Mouse (Mus musculus): ENCODE data around the gene Abcb8. TPM values are rescaled to one million over a fixed set of nuclear protein-coding genes. Genes with fewer than 3 reads are reported as not detected.

The Abcb8 gene
- polyA plus RNA-seq, 1 experiment from 2014 or later = 45.8 TPM

- Histone ChIP-seq H3K9ac (ENCODE audit: low read length) (no peak overlapping the region), H3K4me2 (ENCODE audit: low read depth) (no peak overlapping the region), H3K4me1 (ENCODE audit: control insufficient read depth, insufficient read depth, low read length) (peaks cover 19% of the 10 kb centered on the region), H3K36me3 (ENCODE audit: control insufficient read depth, insufficient read depth, low read length) (no peaks in the 10 kb centered on the region), H3K9me3 (ENCODE audit: control insufficient read depth, low read length) (no peaks in the 10 kb centered on the region), H3K27me3 (ENCODE audit: control insufficient read depth, insufficient read depth, low read length) (peaks cover 29% of the 10 kb centered on the region), H3K27ac (ENCODE audit: low read depth, low read length) (no peak overlapping the region), H3K4me3 (ENCODE audit: low read depth, low read length) (no peak overlapping the region)
- ATAC-seq (ENCODE audit: insufficient read depth, low FRiP score, low TSS enrichment) = no peak
- no peak for DNase-seq (ENCODE audit: low spot score)
- 83% methylated on average over 5 of the region's 5 CpGs for WGBS
These were observed 8.1 kb upstream of the Abcb8 start for GRCm38 (mm10) chr5:24385374-24385773.

- no peak for ATAC-seq (ENCODE audit: insufficient read depth, low FRiP score, low TSS enrichment)
- Histone ChIP-seq H3K4me2 (ENCODE audit: low read depth) (no peak overlapping the region), H3K9ac (ENCODE audit: low read length) (no peak overlapping the region), H3K4me3 (ENCODE audit: low read depth, low read length) (no peak overlapping the region), H3K36me3 (ENCODE audit: control insufficient read depth, insufficient read depth, low read length) (no peaks in the 10 kb centered on the region), H3K27me3 (ENCODE audit: control insufficient read depth, insufficient read depth, low read length) (peaks cover 29% of the 10 kb centered on the region), H3K4me1 (ENCODE audit: control insufficient read depth, insufficient read depth, low read length) (peaks cover 19% of the 10 kb centered on the region), H3K9me3 (ENCODE audit: control insufficient read depth, low read length) (no peaks in the 10 kb centered on the region), H3K27ac (ENCODE audit: low read depth, low read length) (no peak overlapping the region)
- 82% methylated on average over 10 of the region's 10 CpGs for WGBS
- DNase-seq (ENCODE audit: low spot score) = no peak
These were observed 7.4 kb upstream of the Abcb8 start for GRCm38 (mm10) chr5:24385887-24386550.

GRCm38 (mm10) chr5:24387264-24388241 is 5.9 kb upstream of the Abcb8 start:
- no peaks in the 10 kb centered on the region for H3K9me3 ChIP-seq (ENCODE audit: control insufficient read depth, low read length)
- H3K27ac ChIP-seq (ENCODE audit: low read depth, low read length) = no peak overlapping the region
- no peaks in the 10 kb centered on the region for H3K36me3 ChIP-seq (ENCODE audit: control insufficient read depth, insufficient read depth, low read length)
- peaks cover 29% of the 10 kb centered on the region for H3K27me3 ChIP-seq (ENCODE audit: control insufficient read depth, insufficient read depth, low read length)
- DNase-seq (ENCODE audit: low spot score) (peak; percentile 65), ATAC-seq (ENCODE audit: insufficient read depth, low FRiP score, low TSS enrichment) (peak; percentile 48; the same call in 1 of the 2 replicates)
- WGBS = 1% methylated on average over 73 of the region's 73 CpGs
- H3K4me1 ChIP-seq (ENCODE audit: control insufficient read depth, insufficient read depth, low read length) = peaks cover 19% of the 10 kb centered on the region
- peak overlapping the region; percentile 53 for H3K9ac ChIP-seq (ENCODE audit: low read length)
- H3K4me2 ChIP-seq (ENCODE audit: low read depth) = peak overlapping the region; percentile 82
- peak overlapping the region; percentile 42 for H3K4me3 ChIP-seq (ENCODE audit: low read depth, low read length)

GRCm38 (mm10) chr5:24388246-24388915 is 5.1 kb upstream of the Abcb8 start:
- Histone ChIP-seq H3K9ac (ENCODE audit: low read length) (peak overlapping the region; percentile 53), H3K36me3 (ENCODE audit: control insufficient read depth, insufficient read depth, low read length) (no peaks in the 10 kb centered on the region), H3K27ac (ENCODE audit: low read depth, low read length) (no peak overlapping the region), H3K9me3 (ENCODE audit: control insufficient read depth, low read length) (no peaks in the 10 kb centered on the region), H3K4me1 (ENCODE audit: control insufficient read depth, insufficient read depth, low read length) (peaks cover 19% of the 10 kb centered on the region), H3K4me3 (ENCODE audit: low read depth, low read length) (peak overlapping the region; percentile 42), H3K27me3 (ENCODE audit: control insufficient read depth, insufficient read depth, low read length) (peaks cover 29% of the 10 kb centered on the region), H3K4me2 (ENCODE audit: low read depth) (peak overlapping the region; percentile 82)
- ATAC-seq (ENCODE audit: insufficient read depth, low FRiP score, low TSS enrichment) (no peak), DNase-seq (ENCODE audit: low spot score) (no peak)
- WGBS = 28% methylated on average over 25 of the region's 26 CpGs

- no peak overlapping the region for H3K9ac ChIP-seq (ENCODE audit: low read length)
These were observed 4.3 kb upstream of the Abcb8 start for GRCm38 (mm10) chr5:24389011-24389657.

GRCm38 (mm10) chr5:24389658-24390020 is 3.8 kb upstream of the Abcb8 start:
- H3K4me2 ChIP-seq (ENCODE audit: low read depth) = no peak overlapping the region
- no peak overlapping the region for H3K9ac ChIP-seq (ENCODE audit: low read length)
- H3K9me3 ChIP-seq (ENCODE audit: control insufficient read depth, low read length) = no peaks in the 10 kb centered on the region
- no peak overlapping the region for H3K4me3 ChIP-seq (ENCODE audit: low read depth, low read length)
- H3K27me3 ChIP-seq (ENCODE audit: control insufficient read depth, insufficient read depth, low read length) = peaks cover 29% of the 10 kb centered on the region
- DNase-seq (ENCODE audit: low spot score) (no peak), ATAC-seq (ENCODE audit: insufficient read depth, low FRiP score, low TSS enrichment) (no peak)
- no peak overlapping the region for H3K27ac ChIP-seq (ENCODE audit: low read depth, low read length)
- WGBS = 86% methylated on average over 4 of the region's 4 CpGs
- no peaks in the 10 kb centered on the region for H3K36me3 ChIP-seq (ENCODE audit: control insufficient read depth, insufficient read depth, low read length)
- peaks cover 17% of the 10 kb centered on the region for H3K4me1 ChIP-seq (ENCODE audit: control insufficient read depth, insufficient read depth, low read length)

More at GRCm38 (mm10) chr5:24389011-24389657, 4.3 kb upstream of the Abcb8 start:
- Histone ChIP-seq H3K4me3 (ENCODE audit: low read depth, low read length) (no peak overlapping the region), H3K4me1 (ENCODE audit: control insufficient read depth, insufficient read depth, low read length) (peaks cover 17% of the 10 kb centered on the region), H3K4me2 (ENCODE audit: low read depth) (no peak overlapping the region), H3K36me3 (ENCODE audit: control insufficient read depth, insufficient read depth, low read length) (no peaks in the 10 kb centered on the region), H3K27ac (ENCODE audit: low read depth, low read length) (no peak overlapping the region), H3K27me3 (ENCODE audit: control insufficient read depth, insufficient read depth, low read length) (peaks cover 29% of the 10 kb centered on the region), H3K9me3 (ENCODE audit: control insufficient read depth, low read length) (no peaks in the 10 kb centered on the region)
- 48% methylated on average over 6 of the region's 7 CpGs for WGBS
- ATAC-seq (ENCODE audit: insufficient read depth, low FRiP score, low TSS enrichment) = no peak
- peak; percentile 36 for DNase-seq (ENCODE audit: low spot score)

- no peak for ATAC-seq (ENCODE audit: insufficient read depth, low FRiP score, low TSS enrichment)
- Histone ChIP-seq H3K9ac (ENCODE audit: low read length) (no peak within 1 kb of the TSS), H3K36me3 (ENCODE audit: control insufficient read depth, insufficient read depth, low read length) (no peaks in the 10 kb centered on the region), H3K4me2 (ENCODE audit: low read depth) (no peak within 1 kb of the TSS), H3K4me1 (ENCODE audit: control insufficient read depth, insufficient read depth, low read length) (peaks cover 13% of the 10 kb centered on the region), H3K9me3 (ENCODE audit: control insufficient read depth, low read length) (no peaks in the 10 kb centered on the region), H3K4me3 (ENCODE audit: low read depth, low read length) (no peak within 1 kb of the TSS), H3K27me3 (ENCODE audit: control insufficient read depth, insufficient read depth, low read length) (peaks cover 18% of the 10 kb centered on the region), H3K27ac (ENCODE audit: low read depth, low read length) (no peak within 1 kb of the TSS)
- no peak for DNase-seq (ENCODE audit: low spot score)
- whole genome bisulfite sequencing = 84% methylated on average over 7 of the region's 7 CpGs
These were observed 1.6 kb upstream of the Abcb8 start, which contains the start of gene Atg9b for GRCm38 (mm10) chr5:24391864-24392263. Atg9b (minus strand) TSS chr5:24392143.

GRCm38 (mm10) chr5:24392724-24393123 is 739 bp upstream of the Abcb8 start:
- WGBS = 73% methylated on average over 7 of the region's 7 CpGs
- no peak overlapping the region for H3K4me3 ChIP-seq (ENCODE audit: low read depth, low read length)
- no peak for DNase-seq (ENCODE audit: low spot score)
- H3K27ac ChIP-seq (ENCODE audit: low read depth, low read length) = no peak overlapping the region
- H3K27me3 ChIP-seq (ENCODE audit: control insufficient read depth, insufficient read depth, low read length) = peaks cover 10% of the 10 kb centered on the region
- H3K4me1 ChIP-seq (ENCODE audit: control insufficient read depth, insufficient read depth, low read length) = peaks cover 7% of the 10 kb centered on the region; the same call in 1 of the 2 replicates
- ATAC-seq (ENCODE audit: insufficient read depth, low FRiP score, low TSS enrichment) = no peak
- H3K36me3 ChIP-seq (ENCODE audit: control insufficient read depth, insufficient read depth, low read length) = no peaks in the 10 kb centered on the region
- no peaks in the 10 kb centered on the region for H3K9me3 ChIP-seq (ENCODE audit: control insufficient read depth, low read length)
- no peak overlapping the region for H3K4me2 ChIP-seq (ENCODE audit: low read depth)
- no peak overlapping the region for H3K9ac ChIP-seq (ENCODE audit: low read length)
